Mouse (Mus musculus) hindbrain, embryonic 16.5 days (tissue): ENCODE results near the gene Tmem89. TPM values are rescaled to one million over a fixed set of nuclear protein-coding genes. Genes with fewer than 3 reads are reported as not detected.

Experiments
- polyA plus RNA-seq: library from polyadenylated mRNA; unstranded; fragments of >200 nt; fragmentation: Nextera tagmentation; extraction: Ambion mirVana; gene quantifications from 2 replicates; pipeline ENCODE4 v1.2.1, GENCODE M21; 2015

Gene Tmem89
- polyA plus RNA-seq, 1 experiment from 2014 or later, result not detected

Other genes starting within 250 kb of the Tmem89 start
- 36.8 and 52.8 TPM in 2 replicates for gene Prkar2a, start 225.3 kb upstream of the Tmem89 start, polyA plus RNA-seq
- 178 and 185 TPM in 2 replicates for gene Ip6k2, start 130.8 kb upstream of the Tmem89 start, polyA plus RNA-seq
- 32.2 and 35.1 TPM in 2 replicates for gene Nckipsd, start 106.3 kb upstream of the Tmem89 start, polyA plus RNA-seq
- gene Celsr3, start 88.3 kb upstream of the Tmem89 start, polyA plus RNA-seq, result 11.6 and 12.8 TPM in 2 replicates
- gene Slc26a6, start 61.3 kb upstream of the Tmem89 start, polyA plus RNA-seq, result 21.9 and 22.2 TPM in 2 replicates
- 521 and 553 TPM in 2 replicates for gene Uqcrc1, start 22.0 kb downstream of the Tmem89 start, polyA plus RNA-seq
- 1.5 and 1.7 TPM in 2 replicates for gene Col7a1, start 39.0 kb downstream of the Tmem89 start, polyA plus RNA-seq
- not detected in 2 replicates for gene Ucn2, start 71.4 kb downstream of the Tmem89 start, polyA plus RNA-seq
- 31.3 and 31.9 TPM in 2 replicates for gene Pfkfb4, start 77.2 kb downstream of the Tmem89 start, polyA plus RNA-seq
- 83.2 and 87.5 TPM in 2 replicates for gene Shisa5, start 123.9 kb downstream of the Tmem89 start, polyA plus RNA-seq
- 13.6 and 14.2 TPM in 2 replicates for gene Trex1, start 145.1 kb downstream of the Tmem89 start, polyA plus RNA-seq
- 30.0 and 31.8 TPM in 2 replicates for gene Atrip, start 159.5 kb downstream of the Tmem89 start, polyA plus RNA-seq
- 12.5 and 13.1 TPM in 2 replicates for gene Ccdc51, start 167.9 kb downstream of the Tmem89 start, polyA plus RNA-seq
- gene Tma7, start 168.0 kb downstream of the Tmem89 start, polyA plus RNA-seq, result 586 and 663 TPM in 2 replicates
- 12.6 and 18.2 TPM in 2 replicates for gene Plxnb1, start 180.8 kb downstream of the Tmem89 start, polyA plus RNA-seq
- not detected in 2 replicates for gene Fbxw21, start 247.4 kb downstream of the Tmem89 start, polyA plus RNA-seq